Mouse (Mus musculus) ovary, postnatal 14 days (tissue): Measurements from ENCODE around the gene Cyp11a1.

Experiments
- DNase-seq: peaks from one replicate; pipeline ENCODE4 v3.0.0; 2022; ENCODE audit warnings: low spot score

Gene Cyp11a1

GRCm38 (mm10) chr9:57972776-57973439 lies 33.3 kb upstream of the Cyp11a1 start:
- DNase-seq = no peak

DNA sequence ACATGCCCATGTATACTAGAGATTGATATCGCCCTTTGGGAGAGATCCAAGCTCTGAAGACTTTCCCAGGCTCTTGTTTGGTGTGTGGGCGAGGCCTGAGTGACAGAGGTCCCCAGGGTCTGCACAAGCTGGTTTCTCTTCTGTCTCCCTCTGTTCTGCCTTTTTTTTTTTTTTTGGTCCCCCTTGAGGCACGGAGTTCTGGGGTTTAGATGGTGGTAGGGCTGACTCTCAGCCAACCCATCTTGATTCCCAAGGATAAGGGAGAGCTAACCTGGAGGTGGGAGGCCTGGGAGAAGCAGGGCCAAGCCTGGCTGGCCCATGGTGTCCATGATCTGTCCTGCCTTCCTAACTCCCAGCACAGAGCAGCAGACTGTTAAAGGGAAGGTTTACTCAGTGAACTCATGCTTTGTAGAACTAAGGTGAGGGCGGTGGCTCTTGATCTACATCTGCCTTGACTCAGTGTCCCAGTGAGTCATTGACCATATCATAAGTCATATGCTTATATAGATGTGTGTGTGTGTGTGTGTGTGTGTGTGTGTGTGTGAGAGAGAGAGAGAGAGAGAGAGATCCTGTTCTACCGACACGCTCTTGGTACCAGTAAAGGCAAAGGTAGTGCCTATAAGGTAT lies 32.7 kb upstream of the Cyp11a1 start:
- no peak for DNase-seq

GRCm38 (mm10) chr9:57974221-57974620 lies 32.0 kb upstream of the Cyp11a1 start:
- no peak for DNase-seq

DNA sequence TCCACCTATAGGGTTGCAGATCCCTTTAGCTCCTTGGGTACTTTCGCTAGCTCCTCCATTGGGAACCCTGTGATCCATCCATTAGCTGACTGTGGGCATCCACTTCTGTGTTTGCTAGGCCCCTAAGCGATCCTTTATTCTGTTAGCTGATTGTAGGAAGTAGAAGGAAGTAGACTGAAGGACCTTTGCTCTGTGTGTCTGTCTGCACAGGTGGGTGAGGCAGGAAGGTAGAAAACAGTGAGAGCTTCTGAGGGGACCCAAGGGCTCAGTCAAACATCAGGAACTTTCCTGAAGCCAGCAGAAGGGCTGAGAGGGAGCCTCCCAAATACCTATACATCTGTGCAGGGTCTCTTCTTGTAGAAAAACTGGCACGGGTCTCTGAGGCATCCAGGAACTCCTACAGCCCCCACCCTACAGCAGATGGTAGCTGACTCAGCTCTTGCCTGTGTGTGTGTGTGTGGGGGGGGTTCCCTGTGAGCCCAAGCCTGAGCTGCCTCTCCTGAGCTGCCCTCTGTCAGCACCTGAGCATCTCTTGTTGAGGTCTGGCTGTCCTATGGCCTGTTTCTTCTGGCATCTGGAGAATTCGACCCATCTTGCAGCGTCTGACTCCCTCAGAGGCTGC lies 30.9 kb upstream of the Cyp11a1 start:
- no peak for DNase-seq

DNA sequence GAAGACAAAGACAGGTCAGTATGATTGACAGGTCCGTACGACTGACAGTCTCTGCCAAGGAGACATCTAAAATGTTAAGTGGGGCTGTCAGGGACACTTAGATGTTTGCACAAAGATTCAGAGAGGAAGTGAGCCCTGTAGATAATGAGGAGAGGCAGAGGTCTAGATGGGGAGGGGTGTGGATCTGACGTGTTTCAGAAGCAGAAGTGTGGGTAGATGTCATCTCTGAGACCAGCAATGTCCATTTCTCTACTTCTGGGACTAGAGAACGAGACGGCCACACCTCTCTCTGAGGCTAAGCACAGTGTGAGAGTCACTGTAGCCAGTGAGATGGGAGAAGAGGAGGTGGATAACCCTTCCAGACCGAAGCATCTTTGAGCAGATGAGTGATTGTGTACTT lies 28.2 kb upstream of the Cyp11a1 start:
- no peak for DNase-seq

- no peak for DNase-seq
Measured at GRCm38 (mm10) chr9:57978858-57979257, 27.4 kb upstream of the Cyp11a1 start.

DNA sequence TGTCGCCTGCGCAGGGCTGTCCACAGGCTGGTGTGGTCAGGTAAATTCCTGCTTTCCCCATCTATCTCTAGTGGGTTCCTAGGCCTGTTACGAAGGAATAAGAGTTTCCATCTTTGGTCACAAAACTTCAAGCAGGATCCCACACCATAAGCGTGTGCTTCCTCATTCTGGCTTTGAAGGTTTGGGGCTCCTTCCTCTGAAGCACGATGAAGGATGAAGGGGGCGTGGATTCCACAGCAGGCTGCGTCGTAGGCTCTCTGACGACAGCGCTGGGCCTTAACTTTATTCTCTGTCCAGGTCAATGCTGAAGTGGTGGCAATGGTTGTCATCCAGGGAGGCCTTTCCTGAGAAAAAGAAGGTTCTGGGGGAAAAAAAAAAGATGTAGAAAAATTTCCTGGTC lies 25.6 kb upstream of the Cyp11a1 start:
- no peak for DNase-seq

DNA sequence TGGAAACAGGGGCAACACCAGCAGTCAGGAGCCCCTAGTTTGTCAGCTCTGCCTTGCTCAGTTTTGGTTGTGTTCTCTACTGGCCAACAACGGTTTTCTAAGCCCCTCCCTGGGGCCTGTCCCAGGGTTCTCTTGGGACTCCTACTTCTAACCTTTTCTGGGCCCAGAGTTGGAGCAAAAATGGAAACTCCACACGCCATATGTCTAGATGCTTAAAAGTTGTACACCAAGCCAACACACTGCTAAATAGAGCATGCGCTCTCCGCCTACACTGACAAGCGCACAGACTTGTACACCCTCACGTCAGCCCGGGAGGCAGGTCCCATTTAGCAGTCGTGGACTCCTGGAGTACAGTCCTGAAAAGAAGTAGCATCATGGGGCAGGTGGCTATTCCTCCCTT lies 20.9 kb upstream of the Cyp11a1 start:
- no peak for DNase-seq

DNA sequence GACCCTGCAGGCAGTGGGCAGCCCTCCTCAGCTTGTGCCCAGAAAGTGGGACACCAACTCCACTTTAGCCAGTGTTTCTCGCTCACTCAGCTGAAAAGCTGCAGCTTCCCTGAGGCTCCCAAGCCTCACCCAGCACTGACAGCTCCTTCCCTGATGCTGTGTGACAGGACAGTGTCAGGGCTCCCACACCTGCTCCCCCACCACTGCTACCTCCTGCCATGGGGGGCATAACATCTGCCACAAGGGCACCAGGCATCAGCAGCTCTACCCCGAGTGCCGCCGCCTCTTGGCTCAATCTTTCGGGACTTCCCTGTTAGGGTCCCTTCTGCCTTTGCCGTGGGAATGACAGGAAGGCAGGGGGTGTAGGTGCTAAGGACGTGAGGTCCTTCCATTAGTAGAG lies 19.9 kb upstream of the Cyp11a1 start:
- DNase-seq = no peak

GRCm38 (mm10) chr9:57988098-57988497 lies 18.1 kb upstream of the Cyp11a1 start:
- DNase-seq = no peak

GRCm38 (mm10) chr9:57989309-57989708 lies 16.9 kb upstream of the Cyp11a1 start:
- no peak for DNase-seq

GRCm38 (mm10) chr9:57990438-57991110 lies 15.6 kb upstream of the Cyp11a1 start:
- no peak for DNase-seq

DNA sequence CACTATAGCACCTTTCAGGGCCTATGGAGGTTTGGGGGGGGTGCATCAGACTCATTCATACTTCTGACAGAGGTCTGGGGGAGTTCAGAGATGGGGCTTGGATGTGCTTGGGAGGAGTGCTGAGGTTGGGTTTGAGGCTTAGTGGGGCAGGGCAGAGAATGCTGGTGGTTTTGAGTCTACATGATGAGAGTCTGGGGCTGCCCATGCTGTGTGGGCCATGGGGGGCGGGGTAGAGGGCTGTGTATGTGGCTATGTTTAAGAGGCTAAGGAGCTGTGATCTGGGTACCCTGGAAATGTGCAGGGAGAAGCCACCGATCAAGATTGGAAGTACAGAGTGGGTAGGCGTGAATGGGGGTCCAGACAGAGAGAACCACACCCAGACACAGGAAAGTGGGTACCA lies 14.2 kb upstream of the Cyp11a1 start:
- no peak for DNase-seq

GRCm38 (mm10) chr9:57992781-57993591 lies 13.2 kb upstream of the Cyp11a1 start:
- DNase-seq = no peak

DNA sequence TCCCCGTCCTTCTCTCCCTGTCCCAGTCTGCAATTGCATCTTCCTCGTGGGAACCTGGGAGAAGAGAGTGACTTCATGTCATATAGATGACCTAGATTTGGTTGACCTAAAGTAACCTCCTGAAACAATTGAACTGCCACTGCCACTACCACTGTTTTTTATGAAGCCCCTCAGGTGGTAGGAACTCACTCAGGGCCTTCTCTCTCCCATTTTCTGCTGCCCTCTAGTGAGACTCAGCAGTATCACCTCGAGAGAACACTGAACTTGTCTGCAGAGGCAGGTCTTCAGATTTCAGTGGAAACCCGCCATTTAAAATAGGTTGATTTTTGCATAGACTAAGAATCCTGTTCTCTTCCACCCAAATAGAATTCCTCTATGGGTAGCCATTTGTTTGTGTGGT lies 10.9 kb upstream of the Cyp11a1 start:
- DNase-seq = no peak

- DNase-seq = no peak
Measured at GRCm38 (mm10) chr9:57997511-57998031, 8.6 kb upstream of the Cyp11a1 start.

DNA sequence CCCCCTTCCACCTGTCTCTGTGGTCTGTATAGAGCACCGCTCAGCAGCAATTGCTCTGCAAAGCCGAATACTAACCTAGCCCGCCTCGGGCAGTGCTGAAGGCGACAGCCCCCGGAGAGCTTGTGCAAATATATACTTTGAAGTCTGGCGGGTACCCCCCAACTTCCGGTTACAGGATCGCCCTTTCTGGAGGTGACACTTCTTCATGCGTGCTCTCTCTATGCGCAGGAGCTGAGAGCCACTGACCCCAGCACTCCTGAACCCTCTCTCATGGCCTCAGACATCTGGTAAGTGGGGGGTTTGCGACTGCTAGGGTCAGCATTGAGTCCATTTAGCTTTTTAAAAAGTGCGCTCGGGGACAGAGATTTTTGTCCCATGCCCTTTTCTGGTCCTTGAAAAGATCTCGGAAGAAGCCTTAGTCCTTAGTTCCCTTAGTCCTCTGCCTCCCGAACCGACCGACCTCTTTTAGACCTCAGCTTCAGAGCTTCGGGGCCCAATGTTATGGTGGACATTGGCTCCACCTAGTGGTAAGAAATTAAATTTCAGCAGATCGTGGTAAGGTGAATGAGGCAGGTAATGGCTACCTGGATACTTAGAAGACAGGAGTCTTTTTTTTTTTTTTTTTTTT lies 8.1 kb upstream of the Cyp11a1 start:
- DNase-seq = peak; percentile 62

DNA sequence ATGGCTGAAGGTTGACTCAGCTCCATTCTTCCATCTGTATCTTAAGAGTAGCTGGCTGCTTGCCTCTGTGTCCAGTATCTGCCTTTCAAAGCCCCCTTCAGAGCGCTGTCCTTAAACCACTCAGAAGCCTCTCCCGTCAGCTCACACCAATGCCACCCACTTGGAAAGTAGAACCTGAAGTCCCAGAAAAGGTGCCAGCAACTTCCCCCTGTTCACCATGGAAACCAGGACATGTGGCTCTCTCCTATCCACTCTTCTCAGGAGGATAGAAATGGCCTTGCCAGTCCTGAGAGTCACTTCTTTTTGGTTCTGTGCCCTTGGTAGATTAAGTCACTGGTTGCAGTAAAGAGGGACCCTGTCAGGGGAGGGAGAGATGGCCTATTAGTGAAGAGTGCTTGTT lies 7.5 kb upstream of the Cyp11a1 start:
- no peak for DNase-seq

DNA sequence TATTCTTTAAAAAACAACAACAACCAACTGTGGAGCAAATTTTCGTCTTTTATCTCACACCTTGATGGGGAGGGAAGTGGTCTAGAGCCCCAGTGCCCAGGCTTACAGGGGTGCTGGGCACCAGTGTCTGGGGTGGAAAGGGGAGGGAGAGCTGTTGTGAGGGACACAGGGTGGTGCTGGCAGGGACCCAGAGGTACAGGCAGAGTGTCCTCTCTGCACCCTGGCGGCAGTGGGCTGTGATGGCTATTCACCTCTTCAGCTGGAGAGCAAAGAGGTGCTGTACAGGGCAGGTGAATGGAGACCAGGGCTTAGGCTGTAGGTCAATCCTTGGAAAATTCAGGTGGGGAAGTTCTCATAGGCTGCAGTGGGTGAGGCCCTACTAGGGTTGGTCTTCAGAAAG lies 6.5 kb upstream of the Cyp11a1 start:
- DNase-seq = no peak

GRCm38 (mm10) chr9:58003272-58003671 lies 2.9 kb upstream of the Cyp11a1 start:
- no peak for DNase-seq

- no peak for DNase-seq
Measured at GRCm38 (mm10) chr9:58008336-58009014, 2.3 kb downstream of the Cyp11a1 start.
